Mouse (Mus musculus): ENCODE results near the gene Tnxb. TPM values are rescaled to one million over a fixed set of nuclear protein-coding genes. Genes with fewer than 3 reads are reported as not detected.

The Tnxb gene
- polyA plus RNA-seq, 1 experiment from 2014 or later = 0.03 TPM

- no peak within 1 kb of the TSS; the same call in 1 of the 2 replicates for H3K27ac ChIP-seq (ENCODE audit: low read depth, low read length)
- H3K9me3 ChIP-seq (ENCODE audit: control insufficient read depth, low read length) = no peaks in the 10 kb centered on the region
- peak within 1 kb of the TSS; percentile 87 for H3K4me2 ChIP-seq (ENCODE audit: low read depth, low read length, severe bottlenecking)
- no peaks in the 10 kb centered on the region for H3K27me3 ChIP-seq (ENCODE audit: control insufficient read depth, insufficient read depth, low read length)
- peak within 1 kb of the TSS; percentile 82 for H3K9ac ChIP-seq (ENCODE audit: low read length)
- peaks cover 4% of the 10 kb centered on the region; the same call in 1 of the 2 replicates for H3K36me3 ChIP-seq (ENCODE audit: control insufficient read depth, insufficient read depth, low read length)
- peaks cover 11% of the 10 kb centered on the region for H3K4me1 ChIP-seq (replicated peaks; ENCODE audit: control insufficient read depth, insufficient read depth, low read length)
- H3K4me3 ChIP-seq (ENCODE audit: low read depth, low read length) = peak within 1 kb of the TSS; percentile 73
- DNase-seq (ENCODE audit: low spot score) (peak; percentile 96), ATAC-seq (replicated peaks; ENCODE audit: low FRiP score) (peak; percentile 96)
- WGBS = 1% methylated on average over 65 of the region's 66 CpGs
These were observed 23.2 kb upstream of the Tnxb start, which contains the start of gene Atf6b for GRCm38 (mm10) chr17:34646906-34647787. Gene Atf6b (plus strand): TSS chr17:34647146.

- Histone ChIP-seq H3K9ac (ENCODE audit: low read length) (peak overlapping the region; percentile 17), H3K27me3 (ENCODE audit: control insufficient read depth, insufficient read depth, low read length) (no peaks in the 10 kb centered on the region), H3K4me3 (ENCODE audit: low read depth, low read length) (peak overlapping the region; percentile 73), H3K4me2 (ENCODE audit: low read depth, low read length, severe bottlenecking) (peak overlapping the region; percentile 87), H3K36me3 (ENCODE audit: control insufficient read depth, insufficient read depth, low read length) (peaks cover 4% of the 10 kb centered on the region; the same call in 1 of the 2 replicates), H3K4me1 (replicated peaks; ENCODE audit: control insufficient read depth, insufficient read depth, low read length) (peaks cover 11% of the 10 kb centered on the region), H3K9me3 (ENCODE audit: control insufficient read depth, low read length) (no peaks in the 10 kb centered on the region), H3K27ac (ENCODE audit: low read depth, low read length) (no peak overlapping the region)
- DNase-seq (ENCODE audit: low spot score) (no peak), ATAC-seq (replicated peaks; ENCODE audit: low FRiP score) (no peak)
- WGBS = 87% methylated on average over 16 of the region's 16 CpGs
These were observed 22.0 kb upstream of the Tnxb start for GRCm38 (mm10) chr17:34648141-34648890.

GRCm38 (mm10) chr17:34649106-34649864 is 21.1 kb upstream of the Tnxb start:
- no peak overlapping the region for H3K4me3 ChIP-seq (ENCODE audit: low read depth, low read length)
- no peak overlapping the region for H3K27ac ChIP-seq (ENCODE audit: low read depth, low read length)
- 86% methylated on average over 18 of the region's 18 CpGs for WGBS
- H3K9ac ChIP-seq (ENCODE audit: low read length) = no peak overlapping the region
- H3K9me3 ChIP-seq (ENCODE audit: control insufficient read depth, low read length) = no peaks in the 10 kb centered on the region
- ATAC-seq (replicated peaks; ENCODE audit: low FRiP score) = no peak
- peaks cover 11% of the 10 kb centered on the region for H3K4me1 ChIP-seq (replicated peaks; ENCODE audit: control insufficient read depth, insufficient read depth, low read length)
- H3K27me3 ChIP-seq (ENCODE audit: control insufficient read depth, insufficient read depth, low read length) = no peaks in the 10 kb centered on the region
- peaks cover 4% of the 10 kb centered on the region; the same call in 1 of the 2 replicates for H3K36me3 ChIP-seq (ENCODE audit: control insufficient read depth, insufficient read depth, low read length)
- H3K4me2 ChIP-seq (ENCODE audit: low read depth, low read length, severe bottlenecking) = no peak overlapping the region
- DNase-seq (ENCODE audit: low spot score) = no peak

- Histone ChIP-seq H3K9me3 (ENCODE audit: control insufficient read depth, low read length) (no peaks in the 10 kb centered on the region), H3K27me3 (ENCODE audit: control insufficient read depth, insufficient read depth, low read length) (no peaks in the 10 kb centered on the region), H3K4me3 (ENCODE audit: low read depth, low read length) (no peak overlapping the region), H3K9ac (ENCODE audit: low read length) (no peak overlapping the region), H3K4me1 (replicated peaks; ENCODE audit: control insufficient read depth, insufficient read depth, low read length) (peaks cover 9% of the 10 kb centered on the region), H3K27ac (ENCODE audit: low read depth, low read length) (no peak overlapping the region), H3K4me2 (ENCODE audit: low read depth, low read length, severe bottlenecking) (no peak overlapping the region), H3K36me3 (ENCODE audit: control insufficient read depth, insufficient read depth, low read length) (peaks cover 4% of the 10 kb centered on the region; the same call in 1 of the 2 replicates)
- no peak for ATAC-seq (replicated peaks; ENCODE audit: low FRiP score)
- peak; percentile 45 for DNase-seq (ENCODE audit: low spot score)
- WGBS = 91% methylated on average over 14 of the region's 14 CpGs
These were observed 19.6 kb upstream of the Tnxb start for GRCm38 (mm10) chr17:34650781-34651180.

GRCm38 (mm10) chr17:34651507-34652221 is 18.7 kb upstream of the Tnxb start:
- Histone ChIP-seq H3K4me3 (ENCODE audit: low read depth, low read length) (no peak overlapping the region), H3K9ac (ENCODE audit: low read length) (no peak overlapping the region)

GRCm38 (mm10) chr17:34652546-34652945 is 17.8 kb upstream of the Tnxb start:
- Histone ChIP-seq H3K36me3 (ENCODE audit: control insufficient read depth, insufficient read depth, low read length) (peaks cover 4% of the 10 kb centered on the region; the same call in 1 of the 2 replicates), H3K4me3 (ENCODE audit: low read depth, low read length) (no peak overlapping the region), H3K4me1 (replicated peaks; ENCODE audit: control insufficient read depth, insufficient read depth, low read length) (peaks cover 12% of the 10 kb centered on the region), H3K9me3 (ENCODE audit: control insufficient read depth, low read length) (no peaks in the 10 kb centered on the region), H3K4me2 (ENCODE audit: low read depth, low read length, severe bottlenecking) (no peak overlapping the region), H3K9ac (ENCODE audit: low read length) (no peak overlapping the region), H3K27me3 (ENCODE audit: control insufficient read depth, insufficient read depth, low read length) (no peaks in the 10 kb centered on the region), H3K27ac (ENCODE audit: low read depth, low read length) (no peak overlapping the region)
- DNase-seq (ENCODE audit: low spot score) (peak; percentile 52), ATAC-seq (replicated peaks; ENCODE audit: low FRiP score) (no peak)
- WGBS = 90% methylated on average over 10 of the region's 10 CpGs

More at GRCm38 (mm10) chr17:34651507-34652221, 18.7 kb upstream of the Tnxb start:
- ATAC-seq (replicated peaks; ENCODE audit: low FRiP score) (no peak), DNase-seq (ENCODE audit: low spot score) (peak; percentile 71)
- WGBS = 50% methylated on average over 19 of the region's 19 CpGs
- Histone ChIP-seq H3K27ac (ENCODE audit: low read depth, low read length) (no peak overlapping the region), H3K27me3 (ENCODE audit: control insufficient read depth, insufficient read depth, low read length) (no peaks in the 10 kb centered on the region), H3K4me2 (ENCODE audit: low read depth, low read length, severe bottlenecking) (no peak overlapping the region), H3K4me1 (replicated peaks; ENCODE audit: control insufficient read depth, insufficient read depth, low read length) (peaks cover 12% of the 10 kb centered on the region), H3K36me3 (ENCODE audit: control insufficient read depth, insufficient read depth, low read length) (peaks cover 4% of the 10 kb centered on the region; the same call in 1 of the 2 replicates), H3K9me3 (ENCODE audit: control insufficient read depth, low read length) (no peaks in the 10 kb centered on the region)

GRCm38 (mm10) chr17:34652985-34653384 is 17.4 kb upstream of the Tnxb start:
- DNase-seq (ENCODE audit: low spot score) = no peak
- H3K9ac ChIP-seq (ENCODE audit: low read length) = no peak overlapping the region
- peaks cover 4% of the 10 kb centered on the region; the same call in 1 of the 2 replicates for H3K36me3 ChIP-seq (ENCODE audit: control insufficient read depth, insufficient read depth, low read length)
- H3K27ac ChIP-seq (ENCODE audit: low read depth, low read length) = no peak overlapping the region
- H3K4me2 ChIP-seq (ENCODE audit: low read depth, low read length, severe bottlenecking) = no peak overlapping the region
- no peaks in the 10 kb centered on the region for H3K9me3 ChIP-seq (ENCODE audit: control insufficient read depth, low read length)
- 89% methylated on average over 8 of the region's 8 CpGs for WGBS
- H3K4me1 ChIP-seq (replicated peaks; ENCODE audit: control insufficient read depth, insufficient read depth, low read length) = peaks cover 8% of the 10 kb centered on the region
- no peak overlapping the region for H3K4me3 ChIP-seq (ENCODE audit: low read depth, low read length)
- no peak for ATAC-seq (replicated peaks; ENCODE audit: low FRiP score)
- no peaks in the 10 kb centered on the region for H3K27me3 ChIP-seq (ENCODE audit: control insufficient read depth, insufficient read depth, low read length)

Measured in forebrain, embryonic 11.5 days (tissue).